Mouse (Mus musculus) heart, embryonic 15.5 days (tissue): ENCODE measurements around the gene Stk38. TPM values are rescaled to one million over a fixed set of nuclear protein-coding genes. Genes with fewer than 3 reads are reported as not detected.
"Not testable (repeated sequence)": the region's sequence is repeated elsewhere in the genome, so short reads cannot be mapped to it uniquely, and the experiment has no call there.

Experiments used
- ATAC-seq: fragments of 200-750 bp; cut with Nextera tagmentation; replicated peaks from 2 replicates; pipeline ENCODE4 v1.8.0; 2017; ENCODE audit warnings: low read depth, moderate TSS enrichment; ENCODE audit not compliant: insufficient number of reproducible peaks, insufficient read depth, low FRiP score
- H3K27ac ChIP-seq: fragments of 300-500 bp; sonication (generic); 2 replicates; pipeline ENCODE4 v1.5.1; 2015; ENCODE audit warnings: mild to moderate bottlenecking, inconsistent platforms
- H3K27me3 ChIP-seq: fragments of 300-500 bp; sonication (generic); 2 replicates; pipeline ENCODE4 v1.6.1; 2015; ENCODE audit warnings: inconsistent platforms
- H3K36me3 ChIP-seq: fragments of 300-500 bp; sonication (generic); 2 replicates; pipeline ENCODE4 v1.6.1; 2015; ENCODE audit warnings: mild to moderate bottlenecking, inconsistent platforms
- H3K4me1 ChIP-seq: fragments of 300-500 bp; sonication (generic); replicated peaks from 2 replicates; pipeline ENCODE4 v1.6.1; 2015; ENCODE audit warnings: inconsistent platforms
- H3K4me2 ChIP-seq: fragments of 300-500 bp; sonication (generic); 2 replicates; pipeline ENCODE4 v1.6.1; 2015; ENCODE audit warnings: inconsistent platforms, mild to moderate bottlenecking, moderate library complexity
- H3K4me3 ChIP-seq: fragments of 300-500 bp; sonication (generic); 2 replicates; pipeline ENCODE4 v1.5.1; 2015; ENCODE audit warnings: mild to moderate bottlenecking, inconsistent platforms
- H3K9ac ChIP-seq: fragments of 300-500 bp; sonication (generic); 2 replicates; pipeline ENCODE4 v1.6.1; 2015; ENCODE audit warnings: mild to moderate bottlenecking, inconsistent platforms
- H3K9me3 ChIP-seq: fragments of 300-500 bp; sonication (generic); replicated peaks from 2 replicates; pipeline ENCODE4 v1.6.1; 2016; ENCODE audit warnings: inconsistent platforms
- WGBS: fragments of 180-500 bp; shearing (Covaris S2); methylation state at CpG from one replicate; pipeline ENCODE4 v1.1.7; 2015; ENCODE audit warnings: mixed read lengths; 5-methylcytosine and 5-hydroxymethylcytosine counted together
- polyA plus RNA-seq: library from polyadenylated mRNA; unstranded; fragments of >200 nt; fragmentation: Nextera tagmentation; extraction: Ambion mirVana; gene quantifications from 2 replicates; pipeline ENCODE4 v1.2.1, GENCODE M21; 2015

The Stk38 gene
- polyA plus RNA-seq, 1 experiment from 2014 or later, result 73.6 TPM

GRCm38 (mm10) chr17:29006812-29007211, 983 bp downstream of the Stk38 start:
- peaks cover 17% of the 10 kb centered on the region for H3K4me1 ChIP-seq
- no peaks in the 10 kb centered on the region for H3K9me3 ChIP-seq
- H3K4me2 ChIP-seq, result peak overlapping the region; percentile 82
- peak overlapping the region; percentile 91 for H3K27ac ChIP-seq
- H3K27me3 ChIP-seq, result no peaks in the 10 kb centered on the region
- WGBS, result 4% methylated on average over 7 of the region's 7 CpGs
- peak overlapping the region; percentile 93 for H3K9ac ChIP-seq
- peak overlapping the region; percentile 99 for H3K4me3 ChIP-seq
- ATAC-seq, result no peak
- H3K36me3 ChIP-seq, result no peaks in the 10 kb centered on the region; the same call in 1 of the 2 replicates

- Histone ChIP-seq H3K27me3 (no peaks in the 10 kb centered on the region), H3K9me3 (no peaks in the 10 kb centered on the region), H3K36me3 (peaks cover 12% of the 10 kb centered on the region), H3K4me2 (no peak overlapping the region), H3K4me3 (no peak overlapping the region), H3K27ac (no peak overlapping the region), H3K4me1 (peaks cover 17% of the 10 kb centered on the region), H3K9ac (no peak overlapping the region)
- 96% methylated on average over 3 of the region's 3 CpGs for WGBS
- no peak for ATAC-seq
These were observed 2.8 kb downstream of the Stk38 start for GRCm38 (mm10) chr17:29005002-29005401.

- H3K9me3 ChIP-seq, result no peaks in the 10 kb centered on the region
- H3K4me3 ChIP-seq, result no peak overlapping the region
- WGBS, result 54% methylated on average over 1 of the region's 1 CpGs
- no peak for ATAC-seq
- H3K27me3 ChIP-seq, result no peaks in the 10 kb centered on the region
- no peak overlapping the region for H3K4me2 ChIP-seq
- no peak overlapping the region for H3K27ac ChIP-seq
- peaks cover 24% of the 10 kb centered on the region for H3K36me3 ChIP-seq
- H3K9ac ChIP-seq, result no peak overlapping the region
- peaks cover 17% of the 10 kb centered on the region for H3K4me1 ChIP-seq
These were observed 4.1 kb downstream of the Stk38 start for GRCm38 (mm10) chr17:29003740-29004139.

DNA sequence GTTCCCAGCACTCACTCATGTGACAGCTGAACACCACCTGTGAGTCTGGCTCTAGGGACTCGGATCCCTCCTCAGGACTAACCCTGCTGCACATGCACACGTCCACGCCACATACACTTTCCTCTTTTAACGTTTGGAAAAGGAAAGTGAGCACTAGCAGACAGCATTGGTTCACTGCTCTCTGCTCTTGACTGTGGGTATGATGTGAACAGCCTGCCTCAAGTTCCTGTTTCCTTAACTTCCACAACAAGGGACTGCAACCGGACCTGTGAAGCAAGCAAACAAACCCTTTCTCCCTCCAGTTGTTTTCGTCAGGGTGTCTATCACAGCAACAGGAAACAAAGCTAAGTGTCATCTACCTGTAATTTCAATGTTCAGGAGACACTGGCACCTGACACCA, 7.3 kb downstream of the Stk38 start:
- Histone ChIP-seq H3K9me3 (no peaks in the 10 kb centered on the region), H3K9ac (no peak overlapping the region), H3K4me3 (no peak overlapping the region), H3K27me3 (no peaks in the 10 kb centered on the region), H3K36me3 (peaks cover 41% of the 10 kb centered on the region), H3K27ac (no peak overlapping the region), H3K4me1 (peaks cover 3% of the 10 kb centered on the region; the same call in 1 of the 2 replicates), H3K4me2 (no peak overlapping the region)
- no peak for ATAC-seq
- WGBS, result 84% methylated on average over 6 of the region's 6 CpGs

DNA sequence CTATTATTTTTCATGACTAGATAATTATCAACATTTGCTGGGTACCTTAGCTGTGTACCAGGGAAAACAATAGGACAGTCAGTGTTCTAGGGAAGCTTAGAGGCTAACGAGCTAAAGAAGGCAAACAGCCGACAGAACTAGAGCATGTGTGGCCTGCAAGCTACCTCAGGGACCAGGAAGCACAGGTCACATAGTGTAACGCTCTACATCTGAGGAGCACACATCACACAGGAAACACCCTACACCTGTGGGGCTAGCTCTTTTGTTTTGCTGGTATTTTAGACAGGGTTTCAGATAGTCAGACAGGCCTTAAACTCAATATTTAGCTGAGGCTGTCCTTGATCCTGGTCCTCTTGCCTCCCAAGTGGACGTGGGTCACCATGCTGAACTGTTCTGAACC, 13.2 kb downstream of the Stk38 start:
- H3K4me2 ChIP-seq, result no peak overlapping the region
- H3K36me3 ChIP-seq, result peaks cover 30% of the 10 kb centered on the region
- no peaks in the 10 kb centered on the region for H3K9me3 ChIP-seq
- H3K27me3 ChIP-seq, result no peaks in the 10 kb centered on the region
- ATAC-seq, result no peak
- H3K4me3 ChIP-seq, result no peak overlapping the region
- no peak overlapping the region for H3K9ac ChIP-seq
- H3K4me1 ChIP-seq, result peaks cover 6% of the 10 kb centered on the region; the same call in 1 of the 2 replicates
- WGBS, result 90% methylated on average over 4 of the region's 4 CpGs
- H3K27ac ChIP-seq, result no peak overlapping the region

GRCm38 (mm10) chr17:28993004-28993403, 14.8 kb downstream of the Stk38 start:
- H3K9me3 ChIP-seq, H3K27ac ChIP-seq, H3K4me2 ChIP-seq, H3K4me3 ChIP-seq, H3K9ac ChIP-seq, H3K4me1 ChIP-seq, ATAC-seq, H3K27me3 ChIP-seq: not testable (repeated sequence)
- 100% methylated on average over 1 of the region's 1 CpGs for WGBS
- peaks cover 31% of the 10 kb centered on the region for H3K36me3 ChIP-seq

GRCm38 (mm10) chr17:28992105-28992504, 15.7 kb downstream of the Stk38 start:
- no peaks in the 10 kb centered on the region for H3K9me3 ChIP-seq
- no peak overlapping the region for H3K4me2 ChIP-seq
- peaks cover 35% of the 10 kb centered on the region for H3K36me3 ChIP-seq
- WGBS, result 42% methylated on average over 7 of the region's 7 CpGs
- H3K4me3 ChIP-seq, result no peak overlapping the region
- H3K9ac ChIP-seq, result no peak overlapping the region
- H3K27ac ChIP-seq, result 0 out of 2 replicates have a peak overlapping the region, but pooled peaks have one; percentile 21
- peaks cover 6% of the 10 kb centered on the region; the same call in 1 of the 2 replicates for H3K4me1 ChIP-seq
- ATAC-seq, result no peak
- H3K27me3 ChIP-seq, result no peaks in the 10 kb centered on the region

DNA sequence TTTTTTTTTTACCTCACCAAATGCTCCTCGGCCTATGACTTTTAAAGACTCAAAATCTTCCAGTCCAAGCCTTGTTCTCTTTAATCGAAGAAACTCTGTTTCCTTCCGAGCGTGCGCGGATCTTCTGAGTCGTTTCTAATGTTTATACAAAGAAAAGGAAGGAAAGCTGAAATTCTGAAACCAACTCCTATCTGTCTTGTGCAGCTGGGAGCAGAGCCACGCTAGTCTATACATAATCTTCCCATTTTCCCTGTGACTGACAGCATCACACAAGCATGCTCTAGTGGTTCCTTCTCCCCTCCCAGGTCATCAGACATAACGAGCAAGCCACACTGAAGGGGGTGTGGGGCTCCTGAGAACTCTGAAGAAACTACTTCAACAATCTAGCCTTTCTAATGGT, 16.5 kb downstream of the Stk38 start:
- ATAC-seq, result no peak
- H3K27me3 ChIP-seq, result no peaks in the 10 kb centered on the region
- H3K4me3 ChIP-seq, result no peak overlapping the region
- peaks cover 37% of the 10 kb centered on the region for H3K36me3 ChIP-seq
- H3K4me2 ChIP-seq, result no peak overlapping the region
- H3K9me3 ChIP-seq, result no peaks in the 10 kb centered on the region
- H3K27ac ChIP-seq, result peak overlapping the region; percentile 21
- H3K4me1 ChIP-seq, result peaks cover 6% of the 10 kb centered on the region; the same call in 1 of the 2 replicates
- WGBS, result 67% methylated on average over 9 of the region's 9 CpGs
- H3K9ac ChIP-seq, result no peak overlapping the region

GRCm38 (mm10) chr17:28990060-28990459, 17.7 kb downstream of the Stk38 start:
- Histone ChIP-seq H3K9me3 (no peaks in the 10 kb centered on the region), H3K4me1 (peaks cover 6% of the 10 kb centered on the region; the same call in 1 of the 2 replicates), H3K4me2 (no peak overlapping the region), H3K27ac (no peak overlapping the region), H3K27me3 (no peaks in the 10 kb centered on the region), H3K9ac (no peak overlapping the region), H3K4me3 (no peak overlapping the region), H3K36me3 (peaks cover 46% of the 10 kb centered on the region)
- no peak for ATAC-seq
- 38% methylated on average over 4 of the region's 4 CpGs for WGBS

- Histone ChIP-seq H3K4me2 (no peak overlapping the region), H3K27ac (no peak overlapping the region), H3K4me1 (peaks cover 6% of the 10 kb centered on the region; the same call in 1 of the 2 replicates), H3K4me3 (no peak overlapping the region), H3K9me3 (no peaks in the 10 kb centered on the region), H3K9ac (no peak overlapping the region), H3K27me3 (no peaks in the 10 kb centered on the region), H3K36me3 (peaks cover 52% of the 10 kb centered on the region)
- no peak for ATAC-seq
- 81% methylated on average over 3 of the region's 3 CpGs for WGBS
These were observed 18.8 kb downstream of the Stk38 start for GRCm38 (mm10) chr17:28988996-28989395.

DNA sequence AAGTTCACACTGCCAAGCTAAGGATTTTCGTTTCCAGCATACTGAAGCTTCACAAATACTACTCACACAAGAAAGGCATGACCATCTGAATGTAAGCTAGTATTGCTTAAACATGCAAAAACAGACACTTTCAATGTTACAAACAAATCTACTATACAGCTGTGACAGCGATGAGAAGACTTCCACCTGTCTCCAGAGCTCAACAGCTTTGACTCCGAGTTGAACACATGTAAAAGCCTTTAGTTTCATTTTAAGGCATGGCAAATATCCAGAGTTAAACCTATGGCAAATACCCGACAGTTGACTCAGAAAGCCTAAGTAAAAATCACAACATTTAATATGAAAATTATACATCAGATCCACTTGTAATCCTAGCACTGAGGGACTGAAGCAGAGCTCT, 19.5 kb downstream of the Stk38 start:
- Histone ChIP-seq H3K4me3 (no peak overlapping the region), H3K4me2 (no peak overlapping the region), H3K9ac (no peak overlapping the region), H3K4me1 (peaks cover 6% of the 10 kb centered on the region; the same call in 1 of the 2 replicates), H3K27ac (peak overlapping the region; percentile 14; the same call in 1 of the 2 replicates), H3K27me3 (no peaks in the 10 kb centered on the region), H3K36me3 (peaks cover 58% of the 10 kb centered on the region), H3K9me3 (no peaks in the 10 kb centered on the region)
- WGBS, result 87% methylated on average over 4 of the region's 4 CpGs
- ATAC-seq, result no peak

DNA sequence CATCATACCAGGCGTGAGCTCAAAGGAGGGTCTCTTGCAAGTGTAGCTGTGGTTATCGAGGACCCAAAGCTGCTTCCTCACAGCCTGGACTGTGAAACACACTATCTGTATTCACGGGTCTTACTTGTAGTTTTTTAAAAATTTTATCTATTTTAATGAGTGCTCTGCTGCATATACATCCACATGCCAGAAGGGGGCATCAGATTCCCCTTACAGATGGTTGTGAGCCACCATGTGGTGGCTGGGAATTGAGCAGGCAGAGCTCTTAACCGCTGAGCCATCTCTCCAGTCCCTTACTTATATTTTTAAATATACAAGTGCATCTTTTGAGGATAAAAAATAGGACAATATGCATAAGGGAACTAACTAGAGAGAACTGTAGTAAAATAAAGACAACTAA, 20.1 kb downstream of the Stk38 start:
- H3K27ac ChIP-seq, result no peak overlapping the region
- H3K36me3 ChIP-seq, result peaks cover 58% of the 10 kb centered on the region
- no peak overlapping the region for H3K4me3 ChIP-seq
- H3K27me3 ChIP-seq, result no peaks in the 10 kb centered on the region
- H3K4me1 ChIP-seq, result peaks cover 10% of the 10 kb centered on the region
- no peak for ATAC-seq
- WGBS, result 61% methylated on average over 4 of the region's 4 CpGs
- no peaks in the 10 kb centered on the region for H3K9me3 ChIP-seq
- no peak overlapping the region for H3K9ac ChIP-seq
- H3K4me2 ChIP-seq, result no peak overlapping the region
